Mouse (Mus musculus) C2C12 (cell line): ENCODE measurements at regions not wholly inside any gene's neighbourhood (a gene's known extent, or its start where the extent isn't known, plus 50 kb on each side); places are given as distances from the start of the nearest gene placed in this dataset.

Source experiments
- H3K27me3 ChIP-seq: one replicate; pipeline ENCODE4 v1.6.1; 2011; ENCODE audit not compliant: control insufficient read depth, insufficient read depth, insufficient read length
- H3K36me3 ChIP-seq: one replicate; pipeline ENCODE4 v1.6.1; 2011; ENCODE audit not compliant: control insufficient read depth, insufficient read depth
- H3K4me3 ChIP-seq: one replicate; pipeline ENCODE4 v1.5.1; 2011; ENCODE audit warnings: mild to moderate bottlenecking, control low read depth; ENCODE audit not compliant: poor library complexity, insufficient read depth, severe bottlenecking
- H3K79me2 ChIP-seq: one replicate; pipeline ENCODE4 v1.6.1; 2011; ENCODE audit not compliant: control insufficient read depth, insufficient read depth
- H3K79me3 ChIP-seq: one replicate; pipeline ENCODE4 v1.6.1; 2011; ENCODE audit warnings: low read depth, control low read depth
- H3ac ChIP-seq: one replicate; pipeline ENCODE3; 2011; ENCODE audit warnings: low read depth; ENCODE audit not compliant: control insufficient read depth, insufficient read length
- CEBPB ChIP-seq: IDR thresholded peaks from one replicate; pipeline ENCODE4 v1.6.1; 2011; ENCODE audit warnings: low read depth, mild to moderate bottlenecking, control low read depth, moderate library complexity
- CTCF ChIP-seq: IDR thresholded peaks from one replicate; pipeline ENCODE4 v1.5.1; 2011; ENCODE audit not compliant: control insufficient read depth, insufficient read depth, insufficient read length
- FOSL1 ChIP-seq: IDR thresholded peaks from one replicate; pipeline ENCODE4 v1.8.0; 2011; ENCODE audit warnings: mild to moderate bottlenecking, low read length; ENCODE audit not compliant: poor library complexity, insufficient read depth, severe bottlenecking
- MAX ChIP-seq: IDR thresholded peaks from one replicate; pipeline ENCODE4 v1.6.1; 2011; ENCODE audit warnings: mild to moderate bottlenecking, control low read depth
- MYOD1 ChIP-seq: IDR thresholded peaks from one replicate; pipeline ENCODE4 v1.6.1; 2011; ENCODE audit warnings: low read depth; ENCODE audit not compliant: control insufficient read depth, insufficient read length
- MYOG ChIP-seq: IDR thresholded peaks from one replicate; pipeline ENCODE4 v1.6.1; 2011; ENCODE audit not compliant: control insufficient read depth, insufficient read length; ENCODE audit errors: extremely low read depth
- USF1 ChIP-seq: IDR thresholded peaks from one replicate; pipeline ENCODE4 v1.6.1; 2011; ENCODE audit warnings: low read depth, mild to moderate bottlenecking, control low read depth, moderate library complexity

GRCm38 (mm10) chr10:61034056-61034455 is 55.1 kb upstream of the Pcbd1 start:
- Histone ChIP-seq H3K36me3 (no peaks in the 10 kb centered on the region), H3K27me3 (peaks cover 31% of the 10 kb centered on the region), H3K4me3 (no peak overlapping the region), H3ac (no peak overlapping the region), H3K79me2 (no peaks in the 10 kb centered on the region), H3K79me3 (no peaks in the 10 kb centered on the region)
- TF ChIP-seq MYOG, result no peak
- no peak for TF ChIP-seq CTCF
- no peak for TF ChIP-seq USF1
- no peak for TF ChIP-seq FOSL1
- TF ChIP-seq MAX, result no peak
- no peak for TF ChIP-seq MYOD1
- TF ChIP-seq CEBPB, result no peak

- no peaks in the 10 kb centered on the region for H3K36me3 ChIP-seq
- no peak overlapping the region for H3ac ChIP-seq
- H3K79me2 ChIP-seq, result no peaks in the 10 kb centered on the region
- no peaks in the 10 kb centered on the region for H3K79me3 ChIP-seq
- no peak overlapping the region for H3K4me3 ChIP-seq
- no peak for TF ChIP-seq MAX
- no peak for TF ChIP-seq CTCF
- TF ChIP-seq FOSL1, result no peak
- TF ChIP-seq MYOG, result no peak
- TF ChIP-seq CEBPB, result no peak
- H3K27me3 ChIP-seq, result peaks cover 33% of the 10 kb centered on the region
These were observed 60.5 kb upstream of the Pcbd1 start for GRCm38 (mm10) chr10:61028598-61028997.

- H3K79me2 ChIP-seq, result no peaks in the 10 kb centered on the region
- no peak overlapping the region for H3ac ChIP-seq
- H3K27me3 ChIP-seq, result peaks cover 24% of the 10 kb centered on the region
- TF ChIP-seq MAX, result no peak
- no peak for TF ChIP-seq MYOD1
- no peak for TF ChIP-seq MYOG
- TF ChIP-seq USF1, result no peak
- TF ChIP-seq CEBPB, result no peak
- TF ChIP-seq FOSL1, result no peak
- no peak for TF ChIP-seq CTCF
- no peaks in the 10 kb centered on the region for H3K36me3 ChIP-seq
- no peak overlapping the region for H3K4me3 ChIP-seq
- no peaks in the 10 kb centered on the region for H3K79me3 ChIP-seq
These were observed 61.9 kb upstream of the Pcbd1 start for GRCm38 (mm10) chr10:61027215-61027614.

- Histone ChIP-seq H3ac (no peak overlapping the region), H3K27me3 (peaks cover 29% of the 10 kb centered on the region), H3K4me3 (no peak overlapping the region), H3K79me3 (no peaks in the 10 kb centered on the region), H3K79me2 (no peaks in the 10 kb centered on the region), H3K36me3 (no peaks in the 10 kb centered on the region)
- no peak for TF ChIP-seq MYOD1
- TF ChIP-seq CEBPB, result no peak
- TF ChIP-seq USF1, result no peak
- no peak for TF ChIP-seq MYOG
- TF ChIP-seq CTCF, result no peak
- TF ChIP-seq MAX, result no peak
- TF ChIP-seq FOSL1, result no peak
These were observed 64.1 kb upstream of the Pcbd1 start for GRCm38 (mm10) chr10:61025061-61025460.

- H3K4me3 ChIP-seq, result no peak overlapping the region
- H3K36me3 ChIP-seq, result no peaks in the 10 kb centered on the region
- no peak overlapping the region for H3ac ChIP-seq
- no peaks in the 10 kb centered on the region for H3K79me2 ChIP-seq
- TF ChIP-seq MAX, result no peak
- TF ChIP-seq MYOD1, result no peak
- TF ChIP-seq FOSL1, result no peak
- no peak for TF ChIP-seq MYOG
- TF ChIP-seq USF1, result no peak
- no peak for TF ChIP-seq CTCF
- TF ChIP-seq CEBPB, result no peak
- peaks cover 32% of the 10 kb centered on the region for H3K27me3 ChIP-seq
- no peaks in the 10 kb centered on the region for H3K79me3 ChIP-seq
These were observed 65.0 kb upstream of the Pcbd1 start for GRCm38 (mm10) chr10:61024166-61024565.

- H3K79me3 ChIP-seq, result no peaks in the 10 kb centered on the region
- no peak for TF ChIP-seq CEBPB
- TF ChIP-seq MYOG, result no peak
- no peak for TF ChIP-seq CTCF
- no peak for TF ChIP-seq FOSL1
- no peak for TF ChIP-seq MAX
- no peak for TF ChIP-seq USF1
- no peak for TF ChIP-seq MYOD1
- H3K36me3 ChIP-seq, result no peaks in the 10 kb centered on the region
These were observed 65.7 kb upstream of the Pcbd1 start for GRCm38 (mm10) chr10:61023431-61023830.

More at GRCm38 (mm10) chr10:61023431-61023830, 65.7 kb upstream of the Pcbd1 start:
- peaks cover 31% of the 10 kb centered on the region for H3K27me3 ChIP-seq
- H3K79me2 ChIP-seq, result no peaks in the 10 kb centered on the region
- no peak overlapping the region for H3K4me3 ChIP-seq
- no peak overlapping the region for H3ac ChIP-seq
